Mouse (Mus musculus) liver, adult 2 months (tissue): ENCODE data around the gene Gm42742. TPM values are rescaled to one million over a fixed set of nuclear protein-coding genes. Genes with fewer than 3 reads are reported as not detected.
A peak's percentile ranks its signal among the peaks of the same experiment; 100 is the strongest.

Experiments used
- DNase-seq: peaks from one replicate; pipeline ENCODE4 v3.0.0-alpha.2; 2011; ENCODE audit warnings: low read depth, low spot score; ENCODE audit errors: extremely low read depth
- H3K27ac ChIP-seq: fragments of 200-500 bp; replicated peaks from 2 replicates; pipeline ENCODE4 v1.5.1; 2012; ENCODE audit warnings: low read depth, mild to moderate bottlenecking, control low read depth, inconsistent platforms, low read length; ENCODE audit not compliant: insufficient read depth
- H3K27me3 ChIP-seq: fragments of 200-500 bp; 2 replicates; pipeline ENCODE4 v1.6.1; 2012; ENCODE audit warnings: mild to moderate bottlenecking, moderate library complexity, low read length, inconsistent platforms; ENCODE audit not compliant: control insufficient read depth, insufficient read depth
- H3K36me3 ChIP-seq: fragments of 200-500 bp; 2 replicates; pipeline ENCODE4 v1.6.1; 2012; ENCODE audit warnings: low read length, inconsistent platforms; ENCODE audit not compliant: control insufficient read depth, insufficient read depth
- H3K4me1 ChIP-seq: fragments of 200-500 bp; 2 replicates; pipeline ENCODE4 v1.6.1; 2011; ENCODE audit warnings: low read length; ENCODE audit not compliant: control insufficient read depth, insufficient read depth
- H3K4me3 ChIP-seq: fragments of 200-500 bp; 2 replicates; pipeline ENCODE4 v1.5.1; 2011; ENCODE audit warnings: low read depth, mild to moderate bottlenecking, control low read depth, low read length, moderate library complexity; ENCODE audit not compliant: insufficient read depth
- H3K79me2 ChIP-seq: fragments of 200-500 bp; 2 replicates; pipeline ENCODE4 v1.6.1; 2012; ENCODE audit warnings: inconsistent platforms, mild to moderate bottlenecking, low read length, moderate library complexity; ENCODE audit not compliant: control insufficient read depth, insufficient read depth
- H3K9ac ChIP-seq: fragments of 200-500 bp; 2 replicates; pipeline ENCODE4 v1.6.1; 2012; ENCODE audit warnings: low read depth, mild to moderate bottlenecking, control low read depth, inconsistent platforms, low read length
- CTCF ChIP-seq: fragments of 200-500 bp; IDR thresholded peaks from 2 replicates; pipeline ENCODE4 v1.5.1; 2011; ENCODE audit warnings: low read depth, low read length, control low read depth
- POLR2A ChIP-seq: fragments of 200-500 bp; IDR thresholded peaks from 2 replicates; pipeline ENCODE4 v1.6.1; 2011; ENCODE audit warnings: low read length, control low read depth; ENCODE audit not compliant: insufficient read depth; ENCODE audit errors: extremely low read depth
- WGBS: fragments of 180-500 bp; shearing (Covaris S2); methylation state at CpG from one replicate; pipeline ENCODE4 v1.1.7; 2018; 5-methylcytosine and 5-hydroxymethylcytosine counted together
- polyA plus RNA-seq: library from polyadenylated mRNA; depleted of rRNA; stranded (reverse); fragments of >200 nt; gene quantifications from 2 replicates; pipeline ENCODE4 v1.2.3, GENCODE M21; 2012
- total RNA-seq: library from RNA; depleted of rRNA; stranded (reverse); fragments of >200 nt; gene quantifications from 2 replicates; pipeline ENCODE4 v1.2.3, GENCODE M21; 2014

The Gm42742 gene
- total and polyA plus RNA-seq, 2 experiments: 9.5 to 11.2 TPM

DNA sequence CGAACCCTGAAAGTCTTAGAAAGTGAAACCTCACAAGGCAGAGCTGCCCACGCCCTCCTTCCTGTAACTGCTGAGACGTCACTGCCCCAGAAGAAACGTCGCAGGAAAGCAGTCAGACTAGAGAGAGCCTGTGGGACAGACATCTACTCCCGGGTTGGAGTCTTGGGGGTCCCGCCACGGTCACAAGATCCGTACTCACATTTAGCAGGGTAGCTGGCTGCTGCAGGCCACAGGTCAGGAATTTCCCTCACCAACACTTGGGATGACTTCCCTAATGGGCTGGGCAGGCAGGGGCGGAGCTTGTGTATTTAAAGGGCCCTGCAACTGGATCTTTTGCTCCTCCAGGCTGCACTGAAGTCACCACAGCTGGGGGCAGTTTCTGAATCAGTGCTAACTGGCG lies 6.6 kb downstream of the Gm42742 start, which contains the start of gene Mvp:
TSS of gene Mvp (minus strand) at position 302 of the 400 bp plus-strand sequence.
- WGBS: 4% methylated on average over 11 of the region's 11 CpGs
- Histone ChIP-seq H3K9ac (peak within 1 kb of the TSS; percentile 70), H3K4me1 (peaks cover 33% of the 10 kb centered on the region), H3K79me2 (peaks cover 16% of the 10 kb centered on the region; the same call in 1 of the 2 replicates), H3K36me3 (no peaks in the 10 kb centered on the region), H3K4me3 (peak within 1 kb of the TSS; percentile 55), H3K27ac (peak within 1 kb of the TSS; percentile 79), H3K27me3 (no peaks in the 10 kb centered on the region)
- TF ChIP-seq CTCF: no peak
- 0 out of 2 replicates have a peak, but pooled peaks have one; percentile 35 for TF ChIP-seq POLR2A
- DNase-seq: peak; percentile 74

DNA sequence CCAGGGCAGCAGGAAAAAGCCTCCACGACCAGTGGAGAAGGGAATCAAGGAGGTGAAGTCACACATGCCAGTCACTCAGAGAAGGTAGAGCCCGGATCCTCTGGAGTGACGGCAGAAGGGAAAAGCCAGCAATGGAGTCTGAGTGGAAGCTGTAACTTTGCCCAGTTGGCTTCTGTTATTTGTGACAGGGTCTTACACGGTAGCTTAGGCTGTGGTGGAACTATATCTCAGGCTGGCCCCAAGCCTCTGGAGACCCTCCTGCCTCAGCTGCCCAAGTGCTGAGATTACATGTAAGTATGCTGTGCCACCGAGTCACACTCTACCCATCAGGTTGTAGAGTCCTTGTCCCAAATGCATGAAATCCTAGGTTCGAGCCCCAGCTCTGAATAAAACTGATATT lies 7.5 kb downstream of the Gm42742 start:
- Histone ChIP-seq H3K9ac (no peak overlapping the region), H3K27me3 (no peaks in the 10 kb centered on the region), H3K79me2 (peaks cover 16% of the 10 kb centered on the region; the same call in 1 of the 2 replicates), H3K4me3 (no peak overlapping the region), H3K27ac (no peak overlapping the region), H3K4me1 (peaks cover 39% of the 10 kb centered on the region), H3K36me3 (no peaks in the 10 kb centered on the region)
- TF ChIP-seq POLR2A (no peak), CTCF (no peak)
- WGBS: 85% methylated on average over 6 of the region's 6 CpGs
- DNase-seq: no peak

DNA sequence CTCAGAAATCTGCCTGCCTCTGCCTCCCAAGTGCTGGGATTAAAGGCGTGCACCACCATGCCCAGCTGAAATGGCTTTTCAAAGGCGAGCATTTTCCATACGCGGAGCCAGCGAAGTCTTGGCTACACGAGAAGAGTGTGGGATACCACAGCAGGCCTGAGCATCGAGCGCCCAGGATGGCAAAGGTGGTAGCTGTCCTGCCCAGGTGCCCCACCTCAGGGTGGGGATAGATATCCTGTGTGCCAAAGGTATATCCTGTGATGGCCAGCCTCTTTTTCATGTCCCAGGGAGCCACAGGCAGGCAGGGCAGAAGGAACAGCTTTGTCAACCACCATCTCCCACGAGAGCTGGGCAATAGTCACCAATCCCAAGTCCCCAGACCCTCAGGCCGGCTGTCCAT lies 8.1 kb downstream of the Gm42742 start:
- 95% methylated on average over 10 of the region's 10 CpGs for WGBS
- no peaks in the 10 kb centered on the region for H3K27me3 ChIP-seq
- no peak overlapping the region for H3K9ac ChIP-seq
- no peak for DNase-seq
- H3K27ac ChIP-seq: no peak overlapping the region
- no peak overlapping the region for H3K4me3 ChIP-seq
- peaks cover 16% of the 10 kb centered on the region; the same call in 1 of the 2 replicates for H3K79me2 ChIP-seq
- H3K36me3 ChIP-seq: no peaks in the 10 kb centered on the region
- peaks cover 41% of the 10 kb centered on the region for H3K4me1 ChIP-seq
- no peak for TF ChIP-seq CTCF
- no peak for TF ChIP-seq POLR2A

DNA sequence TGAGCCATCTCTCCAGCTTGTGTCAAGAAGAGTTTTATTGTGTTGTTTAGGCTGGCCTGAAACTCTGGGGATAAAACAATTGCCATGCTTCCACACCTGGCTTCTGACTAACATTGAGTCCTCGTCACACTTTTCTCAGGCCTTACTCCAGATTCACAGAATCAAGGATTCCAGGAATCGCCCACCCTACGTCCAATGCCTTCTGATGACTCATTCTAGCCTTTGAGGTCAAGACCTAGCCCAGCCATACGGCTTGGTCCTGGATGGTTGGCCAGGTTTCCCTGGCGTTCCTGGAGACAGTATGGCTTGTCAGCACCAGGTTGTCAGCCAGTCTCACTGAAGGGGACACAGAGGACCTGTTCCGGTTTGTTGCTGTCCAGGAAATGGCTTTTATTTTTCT lies 8.5 kb downstream of the Gm42742 start:
- no peaks in the 10 kb centered on the region for H3K36me3 ChIP-seq
- H3K27me3 ChIP-seq: no peaks in the 10 kb centered on the region
- TF ChIP-seq POLR2A (no peak), CTCF (no peak)
- no peak overlapping the region for H3K27ac ChIP-seq
- H3K4me3 ChIP-seq: no peak overlapping the region
- H3K4me1 ChIP-seq: peaks cover 37% of the 10 kb centered on the region
- DNase-seq: no peak
- 84% methylated on average over 6 of the region's 6 CpGs for WGBS
- peaks cover 16% of the 10 kb centered on the region; the same call in 1 of the 2 replicates for H3K79me2 ChIP-seq
- H3K9ac ChIP-seq: no peak overlapping the region

DNA sequence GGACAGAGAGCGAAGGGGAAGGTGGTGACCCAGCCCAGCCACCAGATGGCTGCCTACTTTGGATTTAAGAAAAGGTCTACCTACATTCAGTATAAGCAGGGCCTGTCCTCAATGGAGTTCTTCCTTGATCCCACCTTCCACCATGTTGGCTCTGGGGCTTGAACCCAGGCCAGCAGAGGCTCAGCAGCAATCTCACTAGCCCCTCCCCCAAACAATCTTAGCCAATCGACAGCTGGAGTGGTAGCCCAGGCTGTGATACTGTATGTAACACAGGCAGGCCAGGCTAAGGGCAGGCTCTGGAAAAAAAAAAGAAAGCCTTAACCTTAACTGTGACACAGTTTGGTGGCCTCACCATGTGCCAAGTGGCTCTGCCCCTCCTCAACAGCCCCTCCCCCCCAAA lies 9.2 kb downstream of the Gm42742 start:
- H3K4me3 ChIP-seq: no peak overlapping the region
- TF ChIP-seq POLR2A: no peak
- TF ChIP-seq CTCF: no peak
- H3K36me3 ChIP-seq: no peaks in the 10 kb centered on the region
- no peak for DNase-seq
- no peak overlapping the region for H3K9ac ChIP-seq
- H3K79me2 ChIP-seq: peaks cover 16% of the 10 kb centered on the region; the same call in 1 of the 2 replicates
- 87% methylated on average over 2 of the region's 2 CpGs for WGBS
- no peak overlapping the region for H3K27ac ChIP-seq
- peaks cover 39% of the 10 kb centered on the region for H3K4me1 ChIP-seq
- H3K27me3 ChIP-seq: no peaks in the 10 kb centered on the region

DNA sequence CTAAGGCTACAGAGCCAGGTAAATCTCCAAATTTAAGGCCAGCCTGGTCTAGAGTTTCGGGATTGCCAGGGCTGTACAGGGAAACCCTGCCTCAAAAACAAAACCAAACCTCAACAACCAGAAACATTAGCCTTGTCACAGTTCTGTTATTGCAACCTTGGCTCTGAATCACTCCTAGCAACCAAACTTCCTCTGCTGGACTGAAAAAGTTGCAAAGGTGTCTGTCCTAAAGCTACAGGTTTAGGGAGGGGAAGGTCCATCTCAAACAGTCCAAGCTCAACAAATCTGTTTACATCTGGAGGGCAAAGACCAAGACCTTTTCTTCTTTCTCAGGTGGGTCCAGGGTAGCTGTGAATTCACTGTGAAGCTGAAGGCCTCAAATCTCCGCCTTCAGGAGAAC lies 9.8 kb downstream of the Gm42742 start:
- Histone ChIP-seq H3K27me3 (no peaks in the 10 kb centered on the region), H3K9ac (no peak overlapping the region), H3K4me1 (peaks cover 36% of the 10 kb centered on the region), H3K36me3 (no peaks in the 10 kb centered on the region), H3K27ac (peak overlapping the region; percentile 5), H3K79me2 (peaks cover 16% of the 10 kb centered on the region; the same call in 1 of the 2 replicates), H3K4me3 (no peak overlapping the region)
- TF ChIP-seq POLR2A (no peak), CTCF (no peak)
- WGBS: 94% methylated on average over 2 of the region's 2 CpGs
- DNase-seq: peak; percentile 53
